Mouse (Mus musculus) adipocyte (in vitro differentiated cells): Measurements from ENCODE around the gene Asmt.

Experiments
- DNase-seq: peaks from one replicate; pipeline ENCODE4 v3.0.0-alpha.2; 2016; ENCODE audit warnings: low spot score

Asmt gene

GRCm38 (mm10) chrX:170672594-170673092 lies at the start of gene Asmt:
Gene Asmt, plus strand, starts transcription at chrX:170672644.
- DNase-seq = peak; percentile 34

GRCm38 (mm10) chrX:170673233-170673951 lies 948 bp downstream of the Asmt start:
- peak; percentile 8 for DNase-seq

GRCm38 (mm10) chrX:170674229-170674771 lies 1.9 kb downstream of the Asmt start:
- no peak for DNase-seq

- peak; percentile 3 for DNase-seq
These were observed 2.7 kb downstream of the Asmt start for GRCm38 (mm10) chrX:170674885-170675876.

- DNase-seq = peak; percentile 2
These were observed 3.6 kb downstream of the Asmt start for GRCm38 (mm10) chrX:170675923-170676605.

GRCm38 (mm10) chrX:170676606-170677239 lies 4.3 kb downstream of the Asmt start:
- DNase-seq = no peak

GRCm38 (mm10) chrX:170677266-170677665 lies 4.8 kb downstream of the Asmt start:
- no peak for DNase-seq

- no peak for DNase-seq
These were observed 5.2 kb downstream of the Asmt start for GRCm38 (mm10) chrX:170677680-170678079.
